Mouse (Mus musculus): Measurements from ENCODE around the gene Fam117a. TPM values are rescaled to one million over a fixed set of nuclear protein-coding genes. Genes with fewer than 3 reads are reported as not detected.

Fam117a gene
- polyA plus RNA-seq, 1 experiment from 2014 or later: 10.9 TPM

DNA sequence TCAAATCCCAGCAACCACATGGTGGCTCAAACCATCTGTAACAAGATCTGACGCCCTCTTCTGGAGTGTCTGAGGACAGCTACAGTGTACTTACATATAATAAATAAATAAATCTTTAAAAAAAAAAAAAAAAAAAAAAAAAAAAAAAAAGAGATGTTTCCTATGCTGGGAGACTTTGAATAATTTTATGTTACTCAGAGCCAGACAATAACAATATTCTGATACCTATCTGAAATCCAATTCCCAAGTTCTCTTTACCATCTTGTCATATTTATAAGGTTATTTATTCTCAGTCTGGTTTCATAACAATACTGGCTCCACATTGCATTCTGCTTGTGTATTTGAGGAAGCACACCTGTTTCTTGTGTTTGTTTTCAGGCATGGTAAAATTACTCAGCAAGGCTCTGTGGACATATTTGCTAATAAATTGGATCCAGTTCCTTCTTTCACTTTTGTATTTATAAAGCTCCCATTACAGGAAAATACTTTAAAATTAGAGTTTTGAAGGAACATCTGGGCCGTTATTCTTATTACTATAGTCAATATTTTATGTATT is 84.1 kb downstream of the Fam117a start:
- no peak for DNase-seq (ENCODE audit: low spot score)
- Histone ChIP-seq H3K9me3 (ENCODE audit: control insufficient read depth, low read length) (no peaks in the 10 kb centered on the region), H3K27ac (ENCODE audit: low read depth) (no peak overlapping the region), H3K4me1 (replicated peaks; ENCODE audit: control insufficient read depth, insufficient read depth, low read length) (peaks cover 1% of the 10 kb centered on the region), H3K4me2 (ENCODE audit: low read length) (no peak overlapping the region), H3K9ac (ENCODE audit: low read length) (no peak overlapping the region), H3K27me3 (replicated peaks; ENCODE audit: control insufficient read depth, insufficient read depth, low read length) (no peaks in the 10 kb centered on the region), H3K4me3 (ENCODE audit: low read depth, low read length) (no peak overlapping the region), H3K36me3 (ENCODE audit: control insufficient read depth, insufficient read depth, low read length) (peaks cover 4% of the 10 kb centered on the region; the same call in 1 of the 2 replicates)
- WGBS: 81% methylated on average over 2 of the region's 2 CpGs
- no peak for ATAC-seq (replicated peaks; ENCODE audit: low FRiP score, low TSS enrichment, low read depth)

DNA sequence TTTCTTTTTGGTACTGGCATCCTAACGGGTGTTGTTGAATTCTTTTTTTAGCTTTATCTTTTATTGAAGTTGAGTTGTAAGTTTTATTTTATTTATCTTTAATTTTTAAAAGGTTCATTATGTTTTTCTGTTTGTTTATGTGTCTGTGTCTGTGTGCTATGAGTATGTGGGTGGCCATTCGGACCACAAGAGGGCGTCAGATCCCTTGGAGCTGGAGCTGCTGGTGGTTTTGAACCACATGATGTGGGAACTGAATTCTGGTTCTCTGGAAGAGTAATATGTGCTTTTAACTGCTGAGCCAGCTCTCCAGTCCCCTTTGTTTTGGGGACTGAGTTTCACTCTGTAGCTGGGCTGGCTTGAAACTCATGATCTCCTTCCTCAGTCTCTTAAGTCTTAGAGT is 86.7 kb downstream of the Fam117a start:
- Histone ChIP-seq H3K4me1 (replicated peaks; ENCODE audit: control insufficient read depth, insufficient read depth, low read length) (no peaks in the 10 kb centered on the region), H3K4me2 (ENCODE audit: low read length) (no peak overlapping the region), H3K9ac (ENCODE audit: low read length) (no peak overlapping the region), H3K9me3 (ENCODE audit: control insufficient read depth, low read length) (no peaks in the 10 kb centered on the region), H3K27me3 (replicated peaks; ENCODE audit: control insufficient read depth, insufficient read depth, low read length) (no peaks in the 10 kb centered on the region), H3K27ac (ENCODE audit: low read depth) (no peak overlapping the region), H3K4me3 (ENCODE audit: low read depth, low read length) (no peak overlapping the region), H3K36me3 (ENCODE audit: control insufficient read depth, insufficient read depth, low read length) (peaks cover 4% of the 10 kb centered on the region; the same call in 1 of the 2 replicates)
- DNase-seq (ENCODE audit: low spot score): peak; percentile 44
- ATAC-seq (replicated peaks; ENCODE audit: low FRiP score, low TSS enrichment, low read depth): no peak
- WGBS: 83% methylated on average over 3 of the region's 3 CpGs

DNA sequence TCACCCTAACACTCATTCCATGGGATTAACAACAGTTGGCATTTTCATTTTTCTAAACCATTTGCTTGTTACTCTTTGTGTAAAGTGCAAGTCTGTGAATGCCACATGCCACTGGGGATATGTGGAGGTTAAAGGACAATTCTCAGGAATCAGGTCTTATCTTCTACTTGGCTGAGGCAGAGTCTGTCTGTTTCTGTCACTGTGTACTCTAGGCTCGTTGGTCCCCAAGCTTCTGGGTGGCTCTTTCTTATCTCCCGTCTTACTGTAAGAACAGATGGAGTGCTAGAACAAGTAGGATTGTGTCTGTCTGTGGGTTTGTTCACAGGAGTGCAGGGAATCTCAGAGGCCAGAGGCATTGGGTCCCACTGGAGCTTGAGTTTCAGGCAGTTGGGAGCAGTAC is 94.5 kb downstream of the Fam117a start:
- H3K4me2 ChIP-seq (ENCODE audit: low read length): no peak overlapping the region
- no peak overlapping the region for H3K4me3 ChIP-seq (ENCODE audit: low read depth, low read length)
- 0 out of 2 replicates have a peak, but pooled peaks cover 5% of the 10 kb centered on the region for H3K36me3 ChIP-seq (ENCODE audit: control insufficient read depth, insufficient read depth, low read length)
- no peaks in the 10 kb centered on the region for H3K4me1 ChIP-seq (replicated peaks; ENCODE audit: control insufficient read depth, insufficient read depth, low read length)
- H3K27ac ChIP-seq (ENCODE audit: low read depth): no peak overlapping the region
- DNase-seq (ENCODE audit: low spot score): no peak
- no peak overlapping the region for H3K9ac ChIP-seq (ENCODE audit: low read length)
- no peaks in the 10 kb centered on the region for H3K9me3 ChIP-seq (ENCODE audit: control insufficient read depth, low read length)
- H3K27me3 ChIP-seq (replicated peaks; ENCODE audit: control insufficient read depth, insufficient read depth, low read length): no peaks in the 10 kb centered on the region
- ATAC-seq (replicated peaks; ENCODE audit: low FRiP score, low TSS enrichment, low read depth): no peak
- WGBS: 70% methylated on average over 2 of the region's 2 CpGs

Other genes with a start within 250 kb of the Fam117a start
- 0.72 and 0.91 TPM in 2 replicates for gene Dlx3, start 216.9 kb upstream of the Fam117a start, polyA plus RNA-seq (2014; fragmentation: Nextera tagmentation; extraction: Ambion mirVana)
- gene Dlx4, start 190.8 kb upstream of the Fam117a start, polyA plus RNA-seq (2014; fragmentation: Nextera tagmentation; extraction: Ambion mirVana): not detected in 2 replicates
- gene Tac4, start 75.5 kb upstream of the Fam117a start, polyA plus RNA-seq (2014; fragmentation: Nextera tagmentation; extraction: Ambion mirVana): 0.14 TPM in 1 of 2 replicates, not detected in the other
- gene Kat7, start 26.8 kb upstream of the Fam117a start, polyA plus RNA-seq (2014; fragmentation: Nextera tagmentation; extraction: Ambion mirVana): 68.7 and 76.8 TPM in 2 replicates
- gene Slc35b1, start 47.7 kb downstream of the Fam117a start, polyA plus RNA-seq (2014; fragmentation: Nextera tagmentation; extraction: Ambion mirVana): 85.2 and 90.5 TPM in 2 replicates
- gene Spop, start 77.1 kb downstream of the Fam117a start, polyA plus RNA-seq (2014; fragmentation: Nextera tagmentation; extraction: Ambion mirVana): 95.5 and 105 TPM in 2 replicates
- gene Nxph3, start 177.6 kb downstream of the Fam117a start, polyA plus RNA-seq (2014; fragmentation: Nextera tagmentation; extraction: Ambion mirVana): 0.68 and 0.74 TPM in 2 replicates

Measured in intestine, embryonic 14.5 days (tissue).